Mouse (Mus musculus) G1E (cell line): Measurements from ENCODE around the gene Lmbr1. TPM values are rescaled to one million over a fixed set of nuclear protein-coding genes. Genes with fewer than 3 reads are reported as not detected.
"Not testable (repeated sequence)": the region's sequence is repeated elsewhere in the genome, so short reads cannot be mapped to it uniquely, and the experiment has no call there.

Source experiments
- ATAC-seq: 2 replicates; pipeline ENCODE4 v1.8.0; 2016; ENCODE audit warnings: mild to moderate bottlenecking; ENCODE audit not compliant: insufficient number of reproducible peaks, poor library complexity, low FRiP score, severe bottlenecking; ENCODE audit errors: extremely low read depth
- DNase-seq: peaks from one replicate; pipeline ENCODE4 v3.0.0; 2012; ENCODE audit warnings: low spot score
- H3K27me3 ChIP-seq: 2 replicates; pipeline ENCODE4 v1.6.1; 2012; ENCODE audit warnings: mild to moderate bottlenecking, low read length, inconsistent platforms; ENCODE audit not compliant: insufficient read depth
- H3K36me3 ChIP-seq: replicated peaks from 2 replicates; pipeline ENCODE3; 2012; ENCODE audit warnings: mild to moderate bottlenecking, inconsistent platforms
- H3K4me1 ChIP-seq: 2 replicates; pipeline ENCODE4 v1.6.1; 2012; ENCODE audit warnings: low read depth, low read length, inconsistent platforms, mixed read lengths; ENCODE audit not compliant: insufficient read depth
- H3K4me3 ChIP-seq: 2 replicates; pipeline ENCODE4 v1.5.1; 2012; ENCODE audit warnings: low read depth, mild to moderate bottlenecking, inconsistent platforms, low read length, moderate library complexity, mixed read lengths
- H3K9me3 ChIP-seq: replicated peaks from 2 replicates; pipeline ENCODE4 v1.6.1; 2012; ENCODE audit warnings: inconsistent platforms
- CTCF ChIP-seq: IDR thresholded peaks from 2 replicates; pipeline ENCODE4 v1.5.1; 2012; ENCODE audit warnings: low read depth, low read length, inconsistent platforms, mixed read lengths
- GATA1 ChIP-seq: IDR thresholded peaks from 2 replicates; pipeline ENCODE4 v1.6.1; 2012; ENCODE audit warnings: borderline replicate concordance, low read length, inconsistent platforms, mixed read lengths
- GATA2 ChIP-seq: IDR thresholded peaks from 2 replicates; pipeline ENCODE4 v1.6.1; 2012; ENCODE audit warnings: low read depth, low read length, inconsistent platforms, borderline replicate concordance
- POLR2AphosphoS5 ChIP-seq: IDR thresholded peaks from 2 replicates; pipeline ENCODE4 v1.6.1; 2012; ENCODE audit warnings: low read depth, low read length, inconsistent platforms; ENCODE audit not compliant: insufficient replicate concordance
- TAL1 ChIP-seq: conservative IDR thresholded peaks from 2 replicates; pipeline ENCODE4 v1.6.1; 2012; ENCODE audit warnings: low read depth, low read length, inconsistent platforms, mixed read lengths
- polyA plus RNA-seq: library from polyadenylated mRNA; stranded (reverse); fragments of >175 nt; gene quantifications from 2 replicates; pipeline ENCODE4 v1.2.3, GENCODE M21; 2012
- total RNA-seq, 2 experiments: library from RNA; stranded (forward) in 1 of 2; stranded (reverse) in 1 of 2; fragments of 200-1000 nt in 1 of 2; fragments of >200 nt in 1 of 2; fragmentation: Nextera tagmentation in 1 of 2; gene quantifications; 2 replicates each; pipeline ENCODE4 v1.2.3; 2014 to 2017

Lmbr1 gene
- total RNA-seq (2014; fragmentation: Nextera tagmentation) (10.0 and 10.5 TPM in 2 replicates), total RNA-seq (2017) (10.0 TPM in 2 replicates), polyA plus RNA-seq (1.7 and 2.4 TPM in 2 replicates)

DNA sequence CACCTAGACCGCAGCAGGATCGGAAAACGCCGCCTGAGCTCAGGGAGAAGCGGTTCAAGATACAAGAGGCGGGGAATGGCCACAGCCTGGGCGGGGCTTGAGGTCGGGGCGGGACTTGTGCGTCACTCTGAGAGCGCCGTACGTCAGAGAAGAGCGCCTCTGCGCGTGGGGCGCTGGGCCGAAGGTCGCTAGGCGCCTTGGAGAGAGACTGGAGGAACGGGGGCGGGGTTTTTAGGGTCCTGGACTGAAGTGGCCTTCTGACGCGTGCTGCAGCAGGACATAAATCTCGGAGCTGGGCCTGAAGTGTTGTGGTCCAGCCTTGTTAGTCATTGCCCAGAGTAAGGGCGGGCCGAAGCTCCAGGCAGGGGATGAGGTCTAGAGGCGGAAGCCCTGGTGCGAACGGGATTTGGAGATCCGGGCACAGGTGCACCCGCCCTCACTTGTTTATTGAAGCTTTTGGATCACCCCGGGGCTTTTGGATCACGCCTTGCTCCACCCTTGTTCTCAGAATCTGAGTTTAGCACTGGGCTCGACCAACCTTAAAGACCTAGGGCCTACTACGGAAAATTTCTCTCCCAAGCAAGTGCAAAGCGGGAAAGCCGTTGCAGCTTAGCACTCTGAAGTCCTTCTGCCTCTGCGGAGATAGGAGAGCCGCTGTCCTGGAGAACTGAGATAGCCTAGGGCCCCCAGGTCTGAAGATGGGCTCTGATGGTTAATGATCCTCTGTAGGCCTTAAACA, at the start of gene Lmbr1:
Gene Lmbr1, minus strand, starts transcription at position 93 of the 739 bp plus-strand sequence.
- DNase-seq (peak; percentile 85), ATAC-seq (peak; percentile 77)
- no peaks in the 10 kb centered on the region for H3K9me3 ChIP-seq
- peak within 1 kb of the TSS; percentile 94 for H3K4me3 ChIP-seq
- peaks cover 35% of the 10 kb centered on the region for H3K4me1 ChIP-seq
- H3K27me3 ChIP-seq, result no peaks in the 10 kb centered on the region
- peaks cover 9% of the 10 kb centered on the region for H3K36me3 ChIP-seq
- TF ChIP-seq GATA1 (no peak), TAL1 (peak; percentile 70), CTCF (no peak), GATA2 (no peak), POLR2AphosphoS5 (no peak)

DNA sequence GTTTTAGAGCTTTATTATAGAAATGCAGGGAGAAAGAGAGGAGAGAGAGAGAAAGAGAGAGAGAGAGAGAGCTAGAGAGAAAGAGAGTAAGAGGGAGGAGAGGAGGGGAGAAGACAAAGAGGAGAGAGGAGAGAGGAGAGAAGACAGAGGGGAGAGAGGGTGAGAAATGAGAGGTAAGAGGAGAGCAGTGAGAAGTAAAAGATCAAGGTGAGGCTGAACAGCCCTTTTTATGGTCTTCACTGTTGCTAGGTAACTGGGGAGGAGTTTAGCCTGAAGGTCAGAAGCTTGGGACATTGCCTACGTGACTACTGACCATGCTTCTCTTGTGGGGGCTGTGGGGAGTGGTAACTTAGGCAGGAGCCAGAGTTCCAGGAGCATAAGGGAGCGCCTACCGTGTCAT, 45.1 kb upstream of the Lmbr1 start:
- not testable (repeated sequence) for H3K4me1 ChIP-seq, ATAC-seq, H3K4me3 ChIP-seq, H3K9me3 ChIP-seq, H3K36me3 ChIP-seq, DNase-seq
- H3K27me3 ChIP-seq, result peaks cover 37% of the 10 kb centered on the region

DNA sequence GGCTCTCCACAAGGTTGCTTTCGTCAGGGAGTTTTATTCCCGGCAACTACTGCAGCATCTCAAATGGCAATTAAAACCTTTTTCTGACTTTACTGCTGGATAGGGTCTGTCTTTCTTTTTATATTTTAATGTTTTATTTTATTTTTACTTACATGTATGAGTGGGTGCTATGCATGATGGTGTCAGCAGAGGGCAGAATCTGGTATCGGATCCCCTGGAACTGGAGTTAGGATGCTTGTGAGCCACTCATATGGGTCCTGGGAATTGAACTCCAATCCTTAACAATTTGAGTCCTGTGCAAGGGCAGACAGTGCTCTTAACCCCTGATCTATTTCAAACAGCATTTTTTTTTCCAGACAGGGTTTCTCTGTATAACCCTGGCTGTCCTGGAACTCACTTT, 34.9 kb upstream of the Lmbr1 start:
- H3K36me3 ChIP-seq, result no peaks in the 10 kb centered on the region
- DNase-seq (no peak), ATAC-seq (no peak)
- H3K4me1 ChIP-seq, result no peaks in the 10 kb centered on the region
- H3K27me3 ChIP-seq, result peaks cover 13% of the 10 kb centered on the region
- TF ChIP-seq POLR2AphosphoS5, result no peak
- TF ChIP-seq TAL1, result no peak
- no peak for TF ChIP-seq CTCF
- TF ChIP-seq GATA2, result no peak
- no peak for TF ChIP-seq GATA1
- no peaks in the 10 kb centered on the region for H3K9me3 ChIP-seq
- H3K4me3 ChIP-seq, result no peak overlapping the region

DNA sequence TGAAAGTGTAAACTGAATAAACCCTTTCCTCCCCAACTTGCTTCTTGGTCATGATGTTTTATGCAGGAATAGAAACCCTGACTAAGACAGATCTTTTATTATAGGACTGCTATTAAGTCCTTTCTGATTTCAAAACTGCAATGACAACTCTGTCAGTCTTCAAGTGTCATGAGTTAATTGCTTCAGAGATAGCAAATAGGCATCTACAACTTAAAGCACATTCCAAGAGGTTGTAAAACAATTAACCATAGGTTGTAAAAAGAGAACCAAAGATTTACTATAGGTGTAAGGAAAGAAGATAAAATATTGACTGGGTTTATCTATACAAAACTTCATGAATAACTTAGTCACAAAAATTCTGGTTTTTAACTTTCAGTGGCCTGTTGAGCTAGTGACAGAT, 32.7 kb upstream of the Lmbr1 start:
- Histone ChIP-seq H3K4me1 (no peaks in the 10 kb centered on the region), H3K9me3 (no peaks in the 10 kb centered on the region), H3K4me3 (no peak overlapping the region), H3K36me3 (no peaks in the 10 kb centered on the region), H3K27me3 (peaks cover 7% of the 10 kb centered on the region)
- TF ChIP-seq CTCF (no peak), GATA2 (no peak), GATA1 (no peak), POLR2AphosphoS5 (no peak), TAL1 (no peak)
- ATAC-seq (no peak), DNase-seq (no peak)

DNA sequence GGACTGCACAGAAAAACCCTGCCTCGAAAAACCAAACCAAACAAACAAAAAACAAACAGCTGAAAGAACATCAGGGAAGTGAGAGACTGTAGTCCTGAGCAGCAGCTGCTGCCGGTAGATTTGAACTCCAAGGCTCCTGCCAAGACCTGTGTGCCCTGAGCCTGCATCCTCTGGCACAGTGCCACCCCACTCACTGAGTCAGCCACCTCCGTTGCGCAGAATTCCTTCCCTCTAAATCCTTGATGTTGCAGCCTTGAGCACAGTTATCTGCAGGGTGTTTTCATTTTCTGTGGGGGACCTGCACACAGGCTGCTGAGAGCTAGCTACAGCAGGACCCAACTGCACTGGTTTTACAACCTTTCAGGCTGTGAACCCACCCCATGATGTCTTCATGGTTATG, 20.2 kb upstream of the Lmbr1 start:
- TF ChIP-seq CTCF, result no peak
- TF ChIP-seq GATA1, result no peak
- no peak for TF ChIP-seq POLR2AphosphoS5
- Histone ChIP-seq H3K4me1 (no peaks in the 10 kb centered on the region), H3K9me3 (no peaks in the 10 kb centered on the region), H3K36me3 (no peaks in the 10 kb centered on the region), H3K4me3 (no peak overlapping the region), H3K27me3 (peaks cover 9% of the 10 kb centered on the region)
- ATAC-seq (no peak), DNase-seq (no peak)

DNA sequence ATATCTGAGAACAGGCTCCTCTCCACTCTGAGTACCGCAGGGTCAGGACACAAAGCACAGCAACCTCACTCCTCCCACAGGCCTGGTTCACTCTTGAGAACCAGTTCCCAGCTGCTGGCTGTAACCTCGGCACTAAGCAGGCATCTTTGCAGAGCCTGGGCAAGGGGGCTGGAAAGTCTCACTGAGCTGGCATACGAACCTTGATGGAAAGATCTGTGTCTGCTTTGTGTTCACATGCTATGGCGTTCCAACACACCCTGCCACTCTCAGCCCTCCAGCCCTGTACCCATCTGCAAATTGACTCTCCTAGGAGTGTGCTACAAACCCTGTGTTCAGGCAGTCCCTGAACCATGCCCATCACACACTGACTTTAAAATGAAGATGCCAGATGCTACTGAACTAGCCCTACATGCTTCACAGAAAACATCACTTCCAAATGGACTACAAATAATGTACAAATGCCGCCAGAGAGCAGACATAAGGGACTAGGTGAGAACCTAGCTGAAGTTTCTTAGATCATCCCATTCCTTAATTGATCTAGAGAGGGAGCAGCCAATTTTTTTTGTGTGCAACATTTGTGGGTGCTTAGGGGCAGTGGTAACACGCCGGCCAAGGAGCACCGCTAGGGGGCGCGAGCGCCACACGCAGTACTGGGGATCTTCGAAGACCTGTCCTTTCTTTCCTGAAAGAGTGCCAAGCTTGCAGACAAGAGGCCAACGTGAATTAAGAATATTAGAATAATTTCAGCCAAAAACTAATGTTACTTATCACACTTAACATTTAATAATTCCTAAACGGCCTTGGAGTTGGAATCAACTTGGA, 11.0 kb upstream of the Lmbr1 start:
- no peaks in the 10 kb centered on the region; the same call in 1 of the 2 replicates for H3K4me1 ChIP-seq
- no peak overlapping the region for H3K4me3 ChIP-seq
- no peaks in the 10 kb centered on the region for H3K9me3 ChIP-seq
- no peaks in the 10 kb centered on the region for H3K36me3 ChIP-seq
- peak; percentile 47 for DNase-seq
- peaks cover 27% of the 10 kb centered on the region for H3K27me3 ChIP-seq
- no peak for TF ChIP-seq GATA1
- no peak for TF ChIP-seq POLR2AphosphoS5
- peak; percentile 88 for TF ChIP-seq CTCF
- TF ChIP-seq TAL1, result no peak
- 0 out of 2 replicates have a peak, but pooled peaks have one; percentile 34 for ATAC-seq
